Mouse (Mus musculus) MEL (cell line): ENCODE data around the gene Homer1. TPM values are rescaled to one million over a fixed set of nuclear protein-coding genes. Genes with fewer than 3 reads are reported as not detected.
A peak's percentile ranks its signal among the peaks of the same experiment; 100 is the strongest.

ENCODE experiments used
- DNase-seq: peaks from one replicate; pipeline ENCODE4 v3.0.0; 2011; ENCODE audit warnings: low read depth, low spot score
- H3K27ac ChIP-seq: 2 replicates; pipeline ENCODE4 v1.5.1; 2012; ENCODE audit warnings: low read depth, mild to moderate bottlenecking, control low read depth, low read length, moderate library complexity; ENCODE audit not compliant: control insufficient read depth
- H3K27me3 ChIP-seq, 2 experiments: fragments of 150-350 bp in 1 of 2; sonication (generic) in 1 of 2; 2 replicates each; pipeline ENCODE4 v1.6.1; 2012; ENCODE audit warnings: low read length in 2 of 2, mild to moderate bottlenecking in 2 of 2, improper control_type of control experiment in 1 of 2, moderate library complexity in 1 of 2; ENCODE audit not compliant: insufficient read depth in 2 of 2, control insufficient read depth in 1 of 2
- H3K36me3 ChIP-seq, 2 experiments: 2 replicates each; pipeline ENCODE4 v1.6.1; 2012 to 2014; ENCODE audit warnings: low read length in 2 of 2, improper control_type of control experiment in 1 of 2, inconsistent platforms in 1 of 2, mild to moderate bottlenecking in 1 of 2; ENCODE audit not compliant: insufficient read depth in 2 of 2, control insufficient read depth in 1 of 2
- H3K4me1 ChIP-seq, 2 experiments: fragments of 150-350 bp in 1 of 2; sonication (generic) in 1 of 2; 2 replicates each; pipeline ENCODE4 v1.6.1; 2012; ENCODE audit warnings: low read length in 2 of 2, improper control_type of control experiment in 1 of 2, mild to moderate bottlenecking in 1 of 2; ENCODE audit not compliant: insufficient read depth in 2 of 2, control insufficient read depth in 1 of 2
- H3K4me3 ChIP-seq, 2 experiments: fragments of 150-350 bp in 1 of 2; sonication (generic) in 1 of 2; 2 replicates each; pipeline ENCODE4 v1.5.1; 2012; ENCODE audit warnings: low read depth in 2 of 2, low read length in 2 of 2, mild to moderate bottlenecking in 2 of 2, moderate library complexity in 2 of 2, control low read depth in 1 of 2, improper control_type of control experiment in 1 of 2; ENCODE audit not compliant: control insufficient read depth in 1 of 2, insufficient read depth in 1 of 2
- H3K79me2 ChIP-seq: 2 replicates; pipeline ENCODE4 v1.6.1; 2012; ENCODE audit warnings: mild to moderate bottlenecking, low read length, moderate library complexity; ENCODE audit not compliant: control insufficient read depth, poor library complexity, insufficient read depth
- H3K9ac ChIP-seq: 2 replicates; pipeline ENCODE4 v1.6.1; 2012; ENCODE audit warnings: low read depth, mild to moderate bottlenecking, control low read depth, low read length, moderate library complexity; ENCODE audit not compliant: control insufficient read depth, poor library complexity, severe bottlenecking
- H3K9me3 ChIP-seq: fragments of 150-350 bp; sonication (generic); replicated peaks from 2 replicates; pipeline ENCODE4 v1.6.1; 2012; ENCODE audit warnings: mild to moderate bottlenecking, low read length, improper control_type of control experiment, moderate library complexity; ENCODE audit not compliant: insufficient read depth
- BHLHE40 ChIP-seq: IDR thresholded peaks from 2 replicates; pipeline ENCODE4 v1.6.1; 2012; ENCODE audit warnings: low read depth, mild to moderate bottlenecking, inconsistent platforms, low read length, improper control_type of control experiment, borderline replicate concordance
- CHD1 ChIP-seq: IDR thresholded peaks from 2 replicates; pipeline ENCODE4 v1.6.1; 2012; ENCODE audit warnings: low read depth, mild to moderate bottlenecking, inconsistent platforms, low read length, improper control_type of control experiment
- CHD2 ChIP-seq: IDR thresholded peaks from 2 replicates; pipeline ENCODE4 v1.6.1; 2011; ENCODE audit warnings: low read length, improper control_type of control experiment
- CTCF ChIP-seq, 3 experiments: IDR thresholded peaks in 2 of 3; conservative IDR thresholded peaks in 1 of 3; 2 replicates each; pipeline ENCODE4 v1.5.1; 2011 to 2012; ENCODE audit warnings: low read length in 3 of 3, low read depth in 2 of 3, mild to moderate bottlenecking in 2 of 3, improper control_type of control experiment in 1 of 3, inconsistent platforms in 1 of 3, mixed read lengths in 1 of 3, moderate library complexity in 1 of 3; ENCODE audit not compliant: control insufficient read depth in 1 of 3, insufficient read depth in 1 of 3, poor library complexity in 1 of 3, severe bottlenecking in 1 of 3
- E2F4 ChIP-seq: IDR thresholded peaks from 2 replicates; pipeline ENCODE4 v1.6.1; 2011; ENCODE audit warnings: low read depth, low read length, improper control_type of control experiment, borderline replicate concordance
- ELF1 ChIP-seq: IDR thresholded peaks from 2 replicates; pipeline ENCODE4 v1.6.1; 2014; ENCODE audit warnings: low read depth, mild to moderate bottlenecking, inconsistent platforms, low read length, improper control_type of control experiment, moderate library complexity
- EP300 ChIP-seq, 2 experiments: IDR thresholded peaks; 2 replicates each; pipeline ENCODE4 v1.6.1; 2011; ENCODE audit warnings: improper control_type of control experiment in 2 of 2, low read length in 2 of 2, low read depth in 1 of 2, mild to moderate bottlenecking in 1 of 2
- ETS1 ChIP-seq: IDR thresholded peaks from 2 replicates; pipeline ENCODE4 v1.6.1; 2012; ENCODE audit warnings: low read depth, mild to moderate bottlenecking, inconsistent platforms, low read length, improper control_type of control experiment, moderate library complexity
- GABPA ChIP-seq: IDR thresholded peaks from 2 replicates; pipeline ENCODE4 v1.6.1; 2012; ENCODE audit warnings: low read depth, mild to moderate bottlenecking, inconsistent platforms, low read length, improper control_type of control experiment, moderate library complexity
- GATA1 ChIP-seq: IDR thresholded peaks from 2 replicates; pipeline ENCODE4 v1.6.1; 2011; ENCODE audit warnings: low read depth, low read length, improper control_type of control experiment
- HCFC1 ChIP-seq: IDR thresholded peaks from 2 replicates; pipeline ENCODE4 v1.6.1; 2012; ENCODE audit warnings: low read depth, mild to moderate bottlenecking, inconsistent platforms, low read length, improper control_type of control experiment, moderate library complexity
- JUND ChIP-seq: IDR thresholded peaks from 2 replicates; pipeline ENCODE4 v1.6.1; 2011; ENCODE audit warnings: low read depth, mild to moderate bottlenecking, improper control_type of control experiment, low read length
- KAT2A ChIP-seq: conservative IDR thresholded peaks from 2 replicates; pipeline ENCODE4 v1.6.1; 2012; ENCODE audit warnings: low read depth, low read length, improper control_type of control experiment, inconsistent platforms
- MAFK ChIP-seq: IDR thresholded peaks from 2 replicates; pipeline ENCODE4 v1.6.1; 2011; ENCODE audit warnings: low read depth, mild to moderate bottlenecking, low read length, improper control_type of control experiment, borderline replicate concordance
- MAX ChIP-seq: IDR thresholded peaks from 2 replicates; pipeline ENCODE4 v1.6.1; 2011; ENCODE audit warnings: low read length, improper control_type of control experiment
- MAZ ChIP-seq: IDR thresholded peaks from 2 replicates; pipeline ENCODE4 v1.6.1; 2012; ENCODE audit warnings: low read depth, mild to moderate bottlenecking, inconsistent platforms, low read length, improper control_type of control experiment
- MEF2A ChIP-seq: IDR thresholded peaks from 2 replicates; pipeline ENCODE4 v1.6.1; 2014; ENCODE audit warnings: low read depth, mild to moderate bottlenecking, inconsistent platforms, low read length, improper control_type of control experiment; ENCODE audit not compliant: poor library complexity, insufficient replicate concordance, severe bottlenecking; ENCODE audit errors: extremely low read depth
- MXI1 ChIP-seq: IDR thresholded peaks from 2 replicates; pipeline ENCODE4 v1.6.1; 2011; ENCODE audit warnings: mild to moderate bottlenecking, low read depth, low read length, improper control_type of control experiment
- MYB ChIP-seq: IDR thresholded peaks from 2 replicates; pipeline ENCODE4 v1.6.1; 2011; ENCODE audit warnings: mild to moderate bottlenecking, low read depth, low read length, improper control_type of control experiment
- MYC ChIP-seq: IDR thresholded peaks from 2 replicates; pipeline ENCODE4 v1.6.1; 2011; ENCODE audit warnings: low read depth, mild to moderate bottlenecking, low read length, improper control_type of control experiment, moderate library complexity
- NELFE ChIP-seq: IDR thresholded peaks from 2 replicates; pipeline ENCODE4 v1.6.1; 2011; ENCODE audit warnings: low read depth, low read length, improper control_type of control experiment
- NRF1 ChIP-seq: IDR thresholded peaks from 2 replicates; pipeline ENCODE4 v1.6.1; 2014; ENCODE audit warnings: low read depth, mild to moderate bottlenecking, inconsistent platforms, low read length, improper control_type of control experiment, moderate library complexity; ENCODE audit not compliant: poor library complexity, insufficient read depth, severe bottlenecking
- POLR2A ChIP-seq, 2 experiments: IDR thresholded peaks; 2 replicates each; pipeline ENCODE4 v1.6.1; 2011 to 2012; ENCODE audit warnings: low read length in 2 of 2, mild to moderate bottlenecking in 2 of 2, control low read depth in 1 of 2, improper control_type of control experiment in 1 of 2, low read depth in 1 of 2, moderate library complexity in 1 of 2; ENCODE audit not compliant: control insufficient read depth in 1 of 2, insufficient read depth in 1 of 2, poor library complexity in 1 of 2
- POLR2AphosphoS2 ChIP-seq: IDR thresholded peaks from 2 replicates; pipeline ENCODE4 v1.6.1; 2011; ENCODE audit warnings: low read length, improper control_type of control experiment
- POLR2AphosphoS5 ChIP-seq: IDR thresholded peaks from 2 replicates; pipeline ENCODE4 v1.6.1; 2012; ENCODE audit warnings: low read depth, borderline replicate concordance, mild to moderate bottlenecking, inconsistent platforms, low read length, moderate library complexity, mixed read lengths
- RAD21 ChIP-seq: IDR thresholded peaks from 2 replicates; pipeline ENCODE4 v1.6.1; 2011; ENCODE audit warnings: mild to moderate bottlenecking, low read depth, low read length, improper control_type of control experiment
- RCOR1 ChIP-seq: IDR thresholded peaks from 2 replicates; pipeline ENCODE4 v1.6.1; 2012; ENCODE audit warnings: low read depth, mild to moderate bottlenecking, inconsistent platforms, low read length, improper control_type of control experiment
- SIN3A ChIP-seq: IDR thresholded peaks from 2 replicates; pipeline ENCODE4 v1.6.1; 2012; ENCODE audit warnings: low read length, improper control_type of control experiment, inconsistent platforms
- SMC3 ChIP-seq: IDR thresholded peaks from 2 replicates; pipeline ENCODE4 v1.6.1; 2011; ENCODE audit warnings: low read depth, low read length, improper control_type of control experiment
- TAL1 ChIP-seq: IDR thresholded peaks from 2 replicates; pipeline ENCODE4 v1.6.1; 2012; ENCODE audit warnings: mild to moderate bottlenecking, inconsistent platforms, low read length, moderate library complexity, mixed read lengths
- TBP ChIP-seq: IDR thresholded peaks from 2 replicates; pipeline ENCODE4 v1.8.0; 2011; ENCODE audit warnings: low read depth, low read length, improper control_type of control experiment
- TCF12 ChIP-seq: IDR thresholded peaks from 2 replicates; pipeline ENCODE4 v1.6.1; 2014; ENCODE audit warnings: low read depth, mild to moderate bottlenecking, inconsistent platforms, low read length, improper control_type of control experiment, moderate library complexity
- UBTF ChIP-seq: IDR thresholded peaks from 2 replicates; pipeline ENCODE4 v1.6.1; 2012; ENCODE audit warnings: low read depth, mild to moderate bottlenecking, inconsistent platforms, low read length, improper control_type of control experiment, moderate library complexity, borderline replicate concordance; ENCODE audit not compliant: insufficient read depth
- USF1 ChIP-seq: IDR thresholded peaks from 2 replicates; pipeline ENCODE4 v1.6.1; 2014; ENCODE audit warnings: low read depth, mild to moderate bottlenecking, inconsistent platforms, low read length, improper control_type of control experiment, moderate library complexity
- USF2 ChIP-seq, 2 experiments: IDR thresholded peaks; 2 replicates each; pipeline ENCODE4 v1.6.1; 2011 to 2012; ENCODE audit warnings: improper control_type of control experiment in 2 of 2, low read length in 2 of 2, borderline replicate concordance in 1 of 2, inconsistent platforms in 1 of 2, low read depth in 1 of 2, mild to moderate bottlenecking in 1 of 2; ENCODE audit not compliant: insufficient read depth in 1 of 2
- ZKSCAN1 ChIP-seq: IDR thresholded peaks from 2 replicates; pipeline ENCODE4 v1.6.1; 2012; ENCODE audit warnings: low read depth, mild to moderate bottlenecking, inconsistent platforms, low read length, improper control_type of control experiment, moderate library complexity
- ZMIZ1 ChIP-seq: IDR thresholded peaks from 2 replicates; pipeline ENCODE4 v1.6.1; 2012; ENCODE audit warnings: low read depth, mild to moderate bottlenecking, inconsistent platforms, low read length, improper control_type of control experiment, moderate library complexity
- ZNF384 ChIP-seq: IDR thresholded peaks from 2 replicates; pipeline ENCODE4 v1.6.1; 2012; ENCODE audit warnings: low read depth, mild to moderate bottlenecking, inconsistent platforms, low read length, improper control_type of control experiment
- polyA plus RNA-seq, 2 experiments: library from polyadenylated mRNA; stranded (reverse) in 1 of 2; unstranded in 1 of 2; fragments of >175 nt in 1 of 2; fragments of >200 nt in 1 of 2; gene quantifications; 2 replicates each; pipeline versions ENCODE4 v1.2.1 to v1.2.4; 2012; ENCODE audit warnings: low replicate concordance in 2 of 2, low read depth in 1 of 2; ENCODE audit not compliant: insufficient read length in 2 of 2, insufficient read depth in 1 of 2, missing spikeins in 1 of 2
- total RNA-seq: library from RNA; depleted of rRNA; stranded (reverse); fragments of 300-350 nt; gene quantifications from 2 replicates; pipeline ENCODE4 v1.2.3, GENCODE M21; 2012

The Homer1 gene
- total and polyA plus RNA-seq, 3 experiments, result 19.5 to 20.6 TPM; not detected in 1

DNA sequence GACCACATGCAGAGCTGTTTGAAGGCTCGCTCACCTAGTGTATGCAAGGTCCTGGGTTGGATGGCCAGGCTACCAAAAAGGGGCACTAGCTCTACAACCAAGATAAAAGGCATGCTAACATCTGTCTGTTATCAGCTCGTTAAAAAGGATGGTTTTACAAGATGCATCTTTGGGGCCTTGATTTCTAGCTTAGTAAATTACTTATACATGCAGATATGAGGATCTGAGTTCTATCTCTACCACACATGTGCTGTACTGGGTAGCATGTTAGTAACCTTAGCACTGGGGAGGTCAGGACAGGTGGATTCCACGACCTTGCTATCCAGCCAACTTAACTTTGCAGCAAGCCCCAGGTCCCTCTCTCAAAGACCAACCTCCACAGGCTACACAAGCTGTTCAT lies 46.4 kb downstream of the Homer1 start:
- DNase-seq, result no peak
- Histone ChIP-seq H3K36me3 (peaks cover 5 to 37% of the 10 kb centered on the region in 2 experiments; a peak in 3 of 4 replicates), H3K27me3 (no peaks in the 10 kb centered on the region), H3K27ac (no peak overlapping the region), H3K9ac (no peak overlapping the region), H3K9me3 (no peaks in the 10 kb centered on the region), H3K79me2 (peaks cover 5% of the 10 kb centered on the region), H3K4me1 (peaks cover 18 to 37% of the 10 kb centered on the region in 2 experiments), H3K4me3 (no peak overlapping the region)
- TF ChIP-seq TBP (no peak), POLR2AphosphoS2 (no peak), MAX (0 out of 2 replicates have a peak, but pooled peaks have one; percentile 27), JUND (no peak), RAD21 (no peak), EP300 (IDR thresholded peaks at IDR 0.05; ENCODE audit: low read depth in 1 of 2, low read length in 2 of 2) (peak in 1 of 2 experiments; percentile 50; a peak in 3 of 4 replicates), SMC3 (no peak), UBTF (no peak), CTCF (IDR thresholded peaks at IDR 0.05 in 2 of 3, conservative IDR thresholded peaks at IDR 0.05 in 1 of 3; ENCODE audit: control insufficient read depth in 1 of 3, insufficient read depth in 1 of 3, low read depth in 2 of 3, low read length in 3 of 3, poor library complexity in 1 of 3, severe bottlenecking in 1 of 3) (no peak), NELFE (no peak), GATA1 (peak; percentile 66; the same call in 1 of the 2 replicates), POLR2A (IDR thresholded peaks at IDR 0.05; ENCODE audit: control insufficient read depth in 1 of 2, insufficient read depth in 1 of 2, low read depth in 1 of 2, low read length in 2 of 2, poor library complexity in 1 of 2) (no peak), MEF2A (no peak), ZKSCAN1 (no peak), CHD2 (no peak), USF1 (no peak), MYB (no peak), MAZ (no peak), KAT2A (no peak), SIN3A (no peak), POLR2AphosphoS5 (no peak), USF2 (IDR thresholded peaks at IDR 0.05; ENCODE audit: borderline replicate concordance in 1 of 2, insufficient read depth in 1 of 2, low read depth in 1 of 2, low read length in 2 of 2) (no peak), NRF1 (no peak), CHD1 (no peak), ZNF384 (no peak), RCOR1 (peak; percentile 37; the same call in 1 of the 2 replicates), MYC (no peak), ZMIZ1 (no peak), TAL1 (no peak), ELF1 (no peak), HCFC1 (no peak), GABPA (no peak), MAFK (no peak), E2F4 (no peak), TCF12 (peak; percentile 69), BHLHE40 (no peak), MXI1 (no peak), ETS1 (0 out of 2 replicates have a peak, but pooled peaks have one; percentile 43)
